Mouse (Mus musculus) megakaryocyte, embryonic 14.5 days (primary cell): Measurements from ENCODE around the gene Ndufs2. TPM values are rescaled to one million over a fixed set of nuclear protein-coding genes. Genes with fewer than 3 reads are reported as not detected.

Experiments
- H3K27me3 ChIP-seq: replicated peaks from 2 replicates; pipeline ENCODE3; 2012; ENCODE audit warnings: inconsistent platforms
- H3K36me3 ChIP-seq: replicated peaks from 2 replicates; pipeline ENCODE3; 2012; ENCODE audit warnings: low read length, inconsistent platforms, mixed read lengths
- H3K4me1 ChIP-seq: 2 replicates; pipeline ENCODE4 v1.6.1; 2012; ENCODE audit warnings: inconsistent platforms
- H3K4me3 ChIP-seq: replicated peaks from 2 replicates; pipeline ENCODE3; 2012; ENCODE audit warnings: moderate library complexity, mild to moderate bottlenecking, inconsistent platforms
- H3K9me3 ChIP-seq: 2 replicates; pipeline ENCODE4 v1.6.1; 2012; ENCODE audit warnings: inconsistent platforms
- FLI1 ChIP-seq: IDR thresholded peaks from 2 replicates; pipeline ENCODE4 v1.6.1; 2012; ENCODE audit warnings: low read length, inconsistent platforms, mixed read lengths
- GATA1 ChIP-seq: IDR thresholded peaks from 3 replicates; pipeline ENCODE4 v1.6.1; 2012; ENCODE audit warnings: mixed read lengths, low read length, inconsistent platforms, borderline replicate concordance
- polyA plus RNA-seq: library from polyadenylated mRNA; stranded (reverse); fragments of >175 nt; gene quantifications from 2 replicates; pipeline ENCODE4 v1.2.3, GENCODE M21; 2012; ENCODE audit warnings: low replicate concordance; ENCODE audit not compliant: insufficient read depth

Ndufs2 gene
- polyA plus RNA-seq, 1 experiment = 49.7 TPM

DNA sequence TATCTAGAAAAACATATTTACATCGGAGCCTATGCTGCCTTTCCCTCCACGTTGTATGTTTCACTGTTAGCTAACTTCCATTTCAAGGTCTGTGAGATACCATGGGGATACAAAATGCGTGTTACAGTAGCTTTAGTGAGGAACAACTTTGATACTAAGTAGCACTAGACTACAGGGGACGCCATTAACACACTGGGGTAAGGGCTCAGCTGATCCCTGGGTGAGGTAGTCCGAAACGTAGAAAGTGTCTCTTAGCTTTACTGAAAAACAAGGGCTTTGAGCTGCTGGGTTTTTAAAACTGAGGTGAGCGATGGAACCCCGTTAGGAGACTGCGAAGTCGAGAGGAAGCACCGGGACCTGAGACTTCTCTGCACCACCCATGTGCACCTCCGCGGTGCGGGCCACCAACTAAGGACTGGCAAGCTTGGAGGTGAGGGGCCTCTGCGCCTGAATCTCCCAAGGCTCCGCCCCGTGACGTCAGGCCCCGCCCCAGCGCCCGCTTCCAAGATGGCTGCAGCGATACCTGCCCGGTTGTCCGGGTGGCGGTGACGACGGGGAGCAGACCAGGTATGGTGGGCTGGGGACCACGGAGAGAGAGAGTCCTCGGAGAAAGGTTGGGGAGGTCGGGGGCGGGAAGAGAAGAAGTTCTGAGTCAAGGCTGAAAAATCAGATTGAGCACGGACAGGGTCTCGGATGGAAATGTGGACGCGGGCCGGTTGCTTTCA lies 18.8 kb upstream of the Ndufs2 start, which contains the start of gene B4galt3:
TSS of gene B4galt3 (plus strand) at position 481 of the 725 bp plus-strand sequence.
- Histone ChIP-seq H3K27me3 (peaks cover under 1% of the 10 kb centered on the region), H3K9me3 (no peaks in the 10 kb centered on the region), H3K4me3 (peak within 1 kb of the TSS; percentile 99), H3K4me1 (peaks cover 40% of the 10 kb centered on the region), H3K36me3 (peaks cover 35% of the 10 kb centered on the region)
- TF ChIP-seq GATA1 (no peak), FLI1 (no peak)

DNA sequence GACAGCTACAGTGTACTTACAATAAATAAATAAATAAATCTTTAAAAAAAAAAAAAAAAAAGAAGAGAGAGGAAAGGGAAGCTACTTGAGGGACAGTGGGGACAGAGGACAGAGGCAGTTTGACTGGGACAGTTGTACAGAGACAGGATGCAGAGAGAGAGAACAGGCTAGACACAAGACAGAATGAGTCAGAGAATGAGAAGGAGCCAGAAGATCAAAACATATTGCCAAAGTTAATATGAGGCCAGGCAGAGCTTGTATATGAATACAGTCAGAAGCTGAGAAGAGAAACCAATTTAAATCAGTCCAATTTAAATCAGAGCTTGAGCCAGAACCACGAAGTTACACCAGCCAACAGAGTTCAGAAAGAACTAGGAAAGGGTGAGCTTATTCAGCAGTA lies 17.2 kb upstream of the Ndufs2 start:
- TF ChIP-seq GATA1 (no peak), FLI1 (no peak)
- peaks cover 9% of the 10 kb centered on the region for H3K27me3 ChIP-seq
- H3K36me3 ChIP-seq = peaks cover 18% of the 10 kb centered on the region
- peaks cover 42% of the 10 kb centered on the region for H3K4me1 ChIP-seq
- H3K9me3 ChIP-seq = no peaks in the 10 kb centered on the region
- H3K4me3 ChIP-seq = no peak overlapping the region

DNA sequence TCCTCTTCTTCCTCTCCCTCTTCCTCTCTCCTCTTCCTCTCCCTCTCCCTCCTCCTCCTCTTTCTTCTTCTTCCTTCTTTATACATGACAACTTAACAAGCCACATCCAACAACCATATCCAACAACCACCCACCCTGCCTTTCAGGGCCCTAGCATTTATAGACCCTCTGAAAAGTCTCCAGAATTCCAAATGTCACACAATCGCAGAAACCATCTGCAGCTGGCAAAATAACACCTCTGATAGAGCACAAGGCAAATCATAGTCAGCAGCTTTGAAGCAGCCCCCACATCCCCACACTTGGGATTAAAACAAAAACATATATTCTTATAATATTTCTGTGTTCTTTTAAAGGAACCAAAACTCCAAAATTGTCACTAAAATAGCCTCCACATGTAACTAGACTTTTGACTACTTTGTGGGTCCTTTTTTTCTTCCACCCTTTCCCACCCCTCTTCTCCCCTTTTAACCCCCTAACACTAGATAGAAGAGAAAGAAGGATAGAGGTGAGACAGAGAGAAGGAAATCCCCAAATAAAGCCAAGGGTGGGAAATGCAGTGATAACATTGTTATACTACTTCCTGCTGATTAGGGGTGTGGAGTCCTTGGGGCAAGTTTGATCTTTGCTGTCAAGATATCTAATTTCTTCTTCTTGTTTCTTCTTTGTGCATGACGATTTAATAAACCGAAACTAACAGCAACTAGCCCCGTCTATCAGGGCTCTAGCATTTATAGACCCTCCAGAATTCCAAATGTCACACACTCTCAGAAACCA lies 15.0 kb upstream of the Ndufs2 start:
- no peak for TF ChIP-seq FLI1
- TF ChIP-seq GATA1 = no peak
- Histone ChIP-seq H3K9me3 (no peaks in the 10 kb centered on the region), H3K36me3 (no peaks in the 10 kb centered on the region), H3K4me3 (peak overlapping the region; percentile 67), H3K27me3 (peaks cover 25% of the 10 kb centered on the region), H3K4me1 (peaks cover 41% of the 10 kb centered on the region)

- TF ChIP-seq GATA1 (no peak), FLI1 (no peak)
- H3K36me3 ChIP-seq = no peaks in the 10 kb centered on the region
- no peaks in the 10 kb centered on the region for H3K9me3 ChIP-seq
- H3K27me3 ChIP-seq = peaks cover 42% of the 10 kb centered on the region
- no peak overlapping the region for H3K4me3 ChIP-seq
- peaks cover 37% of the 10 kb centered on the region for H3K4me1 ChIP-seq
Measured at GRCm38 (mm10) chr1:171263666-171264461, 12.7 kb upstream of the Ndufs2 start.

- Histone ChIP-seq H3K36me3 (no peaks in the 10 kb centered on the region), H3K9me3 (no peaks in the 10 kb centered on the region), H3K4me3 (no peak overlapping the region), H3K27me3 (peaks cover 45% of the 10 kb centered on the region), H3K4me1 (peaks cover 40% of the 10 kb centered on the region)
- TF ChIP-seq GATA1 = no peak
- no peak for TF ChIP-seq FLI1
Measured at GRCm38 (mm10) chr1:171263185-171263611, 12.0 kb upstream of the Ndufs2 start.

GRCm38 (mm10) chr1:171262594-171263130 lies 11.5 kb upstream of the Ndufs2 start:
- no peaks in the 10 kb centered on the region for H3K36me3 ChIP-seq
- peak overlapping the region; percentile 40 for H3K4me3 ChIP-seq
- TF ChIP-seq GATA1 (no peak), FLI1 (no peak)
- peaks cover 48% of the 10 kb centered on the region for H3K27me3 ChIP-seq
- H3K4me1 ChIP-seq = peaks cover 44% of the 10 kb centered on the region
- H3K9me3 ChIP-seq = no peaks in the 10 kb centered on the region

- peaks cover 50% of the 10 kb centered on the region for H3K27me3 ChIP-seq
- H3K9me3 ChIP-seq = no peaks in the 10 kb centered on the region
- H3K36me3 ChIP-seq = no peaks in the 10 kb centered on the region
- TF ChIP-seq GATA1 = no peak
- no peak for TF ChIP-seq FLI1
- H3K4me3 ChIP-seq = no peak overlapping the region
- H3K4me1 ChIP-seq = peaks cover 47% of the 10 kb centered on the region
Measured at GRCm38 (mm10) chr1:171260316-171260715, 9.1 kb upstream of the Ndufs2 start.

- no peaks in the 10 kb centered on the region for H3K9me3 ChIP-seq
- peaks cover 50% of the 10 kb centered on the region for H3K27me3 ChIP-seq
- TF ChIP-seq GATA1 = no peak
- no peak for TF ChIP-seq FLI1
- H3K36me3 ChIP-seq = no peaks in the 10 kb centered on the region
- H3K4me3 ChIP-seq = peak overlapping the region; percentile 77
- H3K4me1 ChIP-seq = peaks cover 49% of the 10 kb centered on the region
Measured at GRCm38 (mm10) chr1:171258921-171259320, 7.7 kb upstream of the Ndufs2 start.

DNA sequence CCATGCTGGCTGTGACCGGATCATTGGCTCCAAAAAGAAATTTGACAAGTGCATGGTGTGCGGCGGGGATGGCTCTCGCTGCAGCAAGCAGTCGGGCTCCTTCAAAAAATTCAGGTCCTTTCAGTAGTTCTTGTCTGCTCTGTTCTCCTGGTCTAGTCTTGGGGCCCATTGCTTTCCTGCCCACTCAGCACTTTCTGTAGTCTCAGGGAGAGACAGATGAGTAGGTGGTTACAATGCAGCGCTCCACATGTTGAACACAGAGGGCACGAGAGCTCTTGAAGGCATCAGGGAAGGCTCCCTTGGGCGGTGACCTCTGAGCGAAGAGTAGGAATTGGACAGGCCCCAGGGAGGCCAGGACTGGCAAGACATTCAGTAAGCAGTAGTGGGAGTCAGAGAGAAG lies 6.6 kb upstream of the Ndufs2 start:
- Histone ChIP-seq H3K4me1 (peaks cover 46% of the 10 kb centered on the region), H3K9me3 (no peaks in the 10 kb centered on the region), H3K27me3 (peaks cover 53% of the 10 kb centered on the region), H3K4me3 (no peak overlapping the region), H3K36me3 (no peaks in the 10 kb centered on the region)
- TF ChIP-seq GATA1 (no peak), FLI1 (no peak)
